Mouse (Mus musculus) hindbrain, embryonic 12.5 days (tissue): Measurements from ENCODE around the gene Sh2d6. TPM values are rescaled to one million over a fixed set of nuclear protein-coding genes. Genes with fewer than 3 reads are reported as not detected.
A peak's percentile ranks its signal among the peaks of the same experiment; 100 is the strongest.

Experiments
- ATAC-seq: fragments of 200-750 bp; cut with Nextera tagmentation; 2 replicates; pipeline ENCODE4 v1.8.0; 2017; ENCODE audit warnings: moderate TSS enrichment; ENCODE audit not compliant: low FRiP score
- H3K27ac ChIP-seq: fragments of 300-500 bp; sonication (generic); 2 replicates; pipeline ENCODE4 v1.5.1; 2016; ENCODE audit warnings: mild to moderate bottlenecking
- H3K27me3 ChIP-seq: fragments of 300-500 bp; sonication (generic); 2 replicates; pipeline ENCODE4 v1.6.1; 2016; ENCODE audit warnings: mild to moderate bottlenecking
- H3K36me3 ChIP-seq: fragments of 300-500 bp; sonication (generic); 2 replicates; pipeline ENCODE4 v1.6.1; 2016; ENCODE audit warnings: mild to moderate bottlenecking
- H3K4me1 ChIP-seq: fragments of 300-500 bp; sonication (generic); 2 replicates; pipeline ENCODE4 v1.6.1; 2016
- H3K4me2 ChIP-seq: fragments of 300-500 bp; sonication (generic); replicated peaks from 2 replicates; pipeline ENCODE4 v1.6.1; 2016; ENCODE audit warnings: mild to moderate bottlenecking
- H3K4me3 ChIP-seq: fragments of 300-500 bp; sonication (generic); 2 replicates; pipeline ENCODE4 v1.5.1; 2016; ENCODE audit warnings: mild to moderate bottlenecking
- H3K9ac ChIP-seq: fragments of 300-500 bp; sonication (generic); 2 replicates; pipeline ENCODE4 v1.6.1; 2016; ENCODE audit warnings: mild to moderate bottlenecking, moderate library complexity
- H3K9me3 ChIP-seq: fragments of 300-500 bp; sonication (generic); replicated peaks from 2 replicates; pipeline ENCODE4 v1.6.1; 2016; ENCODE audit warnings: mild to moderate bottlenecking
- WGBS: fragments of 180-500 bp; shearing (Covaris S2); methylation state at CpG from one replicate; pipeline ENCODE4 v1.1.7; 2016; 5-methylcytosine and 5-hydroxymethylcytosine counted together
- polyA plus RNA-seq: library from polyadenylated mRNA; unstranded; fragments of >200 nt; fragmentation: Nextera tagmentation; extraction: Ambion mirVana; gene quantifications from 2 replicates; pipeline ENCODE4 v1.2.1, GENCODE M21; 2016

Gene Sh2d6
- 0.62 and 0.82 TPM in 2 replicates for polyA plus RNA-seq

DNA sequence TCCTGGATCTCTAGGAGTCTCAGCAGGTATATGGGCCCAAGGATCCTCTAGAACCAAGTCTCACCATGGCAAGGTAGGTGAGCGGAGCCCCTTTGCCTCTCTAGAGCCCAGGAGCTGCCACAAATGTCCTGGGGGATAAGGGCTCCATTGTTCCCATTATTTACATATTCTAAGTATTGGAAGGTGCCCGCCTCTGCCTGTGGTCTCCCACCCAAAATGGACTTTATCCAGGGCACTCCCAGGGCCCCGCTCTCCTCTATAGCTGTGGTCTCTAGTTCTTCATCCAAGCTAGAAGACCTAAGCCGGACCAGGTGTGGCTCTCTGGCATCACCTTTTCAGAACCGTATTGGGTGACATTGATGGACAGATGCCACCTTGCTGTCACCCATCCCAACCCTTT lies at the start of gene Sh2d6:
TSS of gene Sh2d6 (minus strand) at position 101 of the 400 bp plus-strand sequence.
- no peaks in the 10 kb centered on the region for H3K36me3 ChIP-seq
- H3K4me1 ChIP-seq, result peaks cover 35% of the 10 kb centered on the region
- no peak within 1 kb of the TSS for H3K4me3 ChIP-seq
- H3K9me3 ChIP-seq, result no peaks in the 10 kb centered on the region
- peak within 1 kb of the TSS; percentile 42; the same call in 1 of the 2 replicates for H3K4me2 ChIP-seq
- H3K27ac ChIP-seq, result peak within 1 kb of the TSS; percentile 96
- WGBS, result 87% methylated on average over 5 of the region's 5 CpGs
- no peak for ATAC-seq
- H3K9ac ChIP-seq, result no peak within 1 kb of the TSS
- no peaks in the 10 kb centered on the region for H3K27me3 ChIP-seq

DNA sequence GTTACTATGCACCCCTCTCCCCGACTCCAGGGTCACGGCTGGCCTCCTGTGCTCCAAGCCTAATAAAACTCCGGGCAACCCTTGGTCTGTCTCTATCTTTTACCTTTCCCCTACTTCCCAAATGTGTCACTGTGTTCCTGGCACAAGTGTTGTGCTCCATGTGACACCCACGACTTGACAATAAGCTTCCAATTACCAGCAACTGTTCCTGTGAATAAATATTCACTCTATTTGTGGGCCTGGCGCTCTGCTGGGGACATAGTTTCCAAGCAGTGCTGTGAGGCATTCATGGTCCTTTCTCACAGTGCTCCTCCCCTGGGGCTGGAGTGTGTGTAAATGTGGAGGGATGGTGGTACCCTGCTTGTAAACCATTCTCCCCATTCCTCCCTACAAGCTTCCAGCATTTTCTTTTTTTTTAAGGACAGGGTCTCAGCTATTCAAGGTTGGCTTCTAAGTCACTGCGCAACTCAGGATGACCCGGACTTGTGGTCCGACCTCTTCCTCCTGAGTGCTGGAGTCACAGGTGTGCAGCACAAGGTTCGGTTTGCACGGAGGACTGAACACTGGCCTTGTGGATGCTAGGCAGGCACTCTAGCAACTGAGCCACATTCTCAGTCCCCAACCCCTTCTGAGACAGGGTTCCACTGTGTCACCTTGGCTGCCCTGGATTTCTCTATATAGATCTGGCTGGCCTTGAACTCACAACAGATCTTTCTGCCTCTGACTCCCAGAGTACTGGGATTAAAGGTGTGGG lies 49.3 kb upstream of the Sh2d6 start:
- H3K4me2 ChIP-seq, result no peak overlapping the region
- ATAC-seq, result no peak
- H3K4me3 ChIP-seq, result no peak overlapping the region
- no peak overlapping the region for H3K9ac ChIP-seq
- H3K36me3 ChIP-seq, result peaks cover 14% of the 10 kb centered on the region; the same call in 1 of the 2 replicates
- H3K27ac ChIP-seq, result no peak overlapping the region
- H3K9me3 ChIP-seq, result no peaks in the 10 kb centered on the region
- no peaks in the 10 kb centered on the region for H3K27me3 ChIP-seq
- 87% methylated on average over 10 of the region's 10 CpGs for WGBS
- H3K4me1 ChIP-seq, result peaks cover 4% of the 10 kb centered on the region; the same call in 1 of the 2 replicates

DNA sequence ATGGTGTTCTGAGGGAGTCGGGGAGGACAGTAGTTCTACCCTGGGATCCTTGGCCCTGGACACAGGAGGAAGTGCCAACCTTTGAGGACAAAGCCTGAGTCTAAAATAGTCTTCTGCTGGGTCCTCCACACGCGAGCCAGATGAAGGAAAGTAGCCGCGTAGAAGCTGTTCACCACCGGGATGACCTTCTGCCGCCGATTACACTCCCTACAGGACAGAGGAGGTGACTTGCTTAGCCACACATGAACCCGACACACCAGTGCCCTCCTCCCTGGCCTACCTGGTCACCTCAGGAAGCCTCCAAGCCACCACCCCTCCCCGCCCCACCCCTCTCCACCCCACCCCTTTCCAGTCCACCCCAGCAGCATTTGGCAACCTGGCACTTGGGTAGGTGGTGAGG lies 47.2 kb upstream of the Sh2d6 start:
- H3K27me3 ChIP-seq, result no peaks in the 10 kb centered on the region
- WGBS, result 89% methylated on average over 10 of the region's 10 CpGs
- no peak overlapping the region for H3K27ac ChIP-seq
- no peak overlapping the region for H3K9ac ChIP-seq
- H3K4me3 ChIP-seq, result no peak overlapping the region
- no peaks in the 10 kb centered on the region for H3K9me3 ChIP-seq
- H3K36me3 ChIP-seq, result peaks cover 14% of the 10 kb centered on the region; the same call in 1 of the 2 replicates
- H3K4me1 ChIP-seq, result peaks cover 7% of the 10 kb centered on the region; the same call in 1 of the 2 replicates
- no peak overlapping the region for H3K4me2 ChIP-seq
- ATAC-seq, result no peak

DNA sequence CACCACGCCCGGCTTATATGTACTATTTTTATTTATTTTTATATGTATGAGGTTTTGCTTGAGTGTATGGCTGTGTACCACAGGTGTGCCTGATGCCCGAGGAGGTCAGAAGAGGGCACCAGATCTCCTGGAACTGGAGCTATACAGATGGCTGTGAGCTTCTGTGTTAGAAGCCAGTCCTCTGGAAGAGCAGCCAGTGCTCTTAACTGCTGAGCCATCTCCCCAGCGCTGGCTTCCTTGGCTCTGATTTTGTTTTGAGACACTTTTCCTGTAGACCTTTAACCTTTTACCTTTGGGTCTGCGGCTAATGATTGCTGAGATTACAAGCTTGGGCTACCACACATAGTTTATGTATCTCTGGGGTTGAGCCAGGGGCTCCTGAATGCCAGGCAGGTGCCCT lies 46.0 kb upstream of the Sh2d6 start:
- Histone ChIP-seq H3K4me1 (peaks cover 7% of the 10 kb centered on the region; the same call in 1 of the 2 replicates), H3K9me3 (no peaks in the 10 kb centered on the region), H3K36me3 (peaks cover 7% of the 10 kb centered on the region; the same call in 1 of the 2 replicates), H3K4me2 (no peak overlapping the region), H3K27ac (no peak overlapping the region), H3K9ac (peak overlapping the region; percentile 24; the same call in 1 of the 2 replicates), H3K4me3 (no peak overlapping the region), H3K27me3 (no peaks in the 10 kb centered on the region)
- WGBS, result 86% methylated on average over 5 of the region's 5 CpGs
- no peak for ATAC-seq

DNA sequence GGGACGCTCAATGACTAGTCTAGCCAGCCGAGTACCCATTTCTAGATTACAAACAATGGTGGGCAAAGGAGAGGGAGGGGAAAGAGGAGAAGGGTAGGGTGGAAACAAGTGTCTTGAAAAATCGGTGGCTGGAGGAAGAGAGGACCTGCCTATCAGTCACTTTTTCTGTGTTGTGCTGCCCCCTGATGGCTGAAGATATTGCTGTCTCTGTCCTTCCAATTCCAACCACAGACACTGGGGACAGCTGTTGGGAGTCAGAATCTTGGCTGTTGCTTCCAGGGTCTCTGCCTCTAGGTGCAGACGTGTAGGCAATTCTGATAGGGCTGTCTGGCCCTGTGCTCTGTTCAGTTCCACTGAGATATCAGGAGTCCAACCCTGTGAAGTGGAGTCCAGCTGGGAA lies 44.5 kb upstream of the Sh2d6 start:
- peaks cover 7% of the 10 kb centered on the region; the same call in 1 of the 2 replicates for H3K4me1 ChIP-seq
- no peaks in the 10 kb centered on the region for H3K27me3 ChIP-seq
- H3K27ac ChIP-seq, result no peak overlapping the region
- H3K36me3 ChIP-seq, result peaks cover 5% of the 10 kb centered on the region; the same call in 1 of the 2 replicates
- no peak overlapping the region for H3K9ac ChIP-seq
- WGBS, result 0% methylated on average over 4 of the region's 4 CpGs
- no peak overlapping the region for H3K4me3 ChIP-seq
- ATAC-seq, result peak; percentile 71
- no peak overlapping the region for H3K4me2 ChIP-seq
- H3K9me3 ChIP-seq, result no peaks in the 10 kb centered on the region

DNA sequence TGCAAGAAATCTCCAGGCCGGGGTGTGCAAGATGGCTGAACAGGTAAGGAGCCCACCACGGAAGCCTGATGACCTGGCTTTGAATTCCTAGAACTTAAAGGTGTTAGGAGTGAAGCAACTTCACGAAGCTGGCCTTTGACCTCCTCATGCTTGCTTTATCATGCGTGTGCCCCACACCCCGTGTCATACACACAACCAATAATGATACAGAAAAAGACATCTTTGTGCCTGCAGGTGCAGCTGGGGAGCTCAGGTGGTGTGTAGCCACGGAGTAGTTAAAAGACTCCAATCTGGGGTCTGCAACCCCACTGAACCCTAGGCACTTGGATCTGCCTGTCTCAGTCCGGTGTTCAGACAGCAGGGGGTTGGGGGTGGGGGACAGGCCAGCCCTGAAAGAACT lies 44.0 kb upstream of the Sh2d6 start:
- H3K27me3 ChIP-seq, result no peaks in the 10 kb centered on the region
- H3K36me3 ChIP-seq, result peaks cover 5% of the 10 kb centered on the region; the same call in 1 of the 2 replicates
- no peak overlapping the region for H3K9ac ChIP-seq
- no peaks in the 10 kb centered on the region for H3K9me3 ChIP-seq
- WGBS, result 63% methylated on average over 7 of the region's 7 CpGs
- no peak overlapping the region for H3K27ac ChIP-seq
- H3K4me3 ChIP-seq, result no peak overlapping the region
- ATAC-seq, result peak; percentile 42; the same call in 1 of the 2 replicates
- peaks cover 7% of the 10 kb centered on the region; the same call in 1 of the 2 replicates for H3K4me1 ChIP-seq
- H3K4me2 ChIP-seq, result no peak overlapping the region

DNA sequence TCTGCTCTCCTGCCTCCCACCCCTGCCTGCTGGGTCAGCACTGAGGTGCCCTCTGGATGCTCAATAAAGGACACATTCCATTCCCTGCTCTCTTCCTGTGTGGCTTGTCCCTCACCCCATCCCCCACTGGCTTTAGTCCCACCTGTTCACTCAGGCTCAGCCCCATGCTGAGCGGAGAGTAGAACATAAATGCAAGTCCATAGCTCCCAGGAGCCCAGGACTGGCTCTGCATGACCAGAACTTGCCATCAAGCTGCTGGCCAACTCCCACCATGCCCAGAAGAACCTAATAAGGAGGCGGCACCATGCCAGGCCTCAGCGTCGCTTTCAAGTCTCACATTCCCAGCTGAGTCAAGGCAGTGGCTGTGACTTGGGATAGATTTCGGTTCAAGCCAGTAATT lies 41.4 kb upstream of the Sh2d6 start:
- H3K4me1 ChIP-seq, result peaks cover 7% of the 10 kb centered on the region; the same call in 1 of the 2 replicates
- H3K9ac ChIP-seq, result no peak overlapping the region
- H3K36me3 ChIP-seq, result peaks cover under 1% of the 10 kb centered on the region; the same call in 1 of the 2 replicates
- no peaks in the 10 kb centered on the region for H3K27me3 ChIP-seq
- no peak for ATAC-seq
- no peaks in the 10 kb centered on the region for H3K9me3 ChIP-seq
- H3K4me3 ChIP-seq, result no peak overlapping the region
- H3K4me2 ChIP-seq, result no peak overlapping the region
- 74% methylated on average over 5 of the region's 5 CpGs for WGBS
- H3K27ac ChIP-seq, result no peak overlapping the region

DNA sequence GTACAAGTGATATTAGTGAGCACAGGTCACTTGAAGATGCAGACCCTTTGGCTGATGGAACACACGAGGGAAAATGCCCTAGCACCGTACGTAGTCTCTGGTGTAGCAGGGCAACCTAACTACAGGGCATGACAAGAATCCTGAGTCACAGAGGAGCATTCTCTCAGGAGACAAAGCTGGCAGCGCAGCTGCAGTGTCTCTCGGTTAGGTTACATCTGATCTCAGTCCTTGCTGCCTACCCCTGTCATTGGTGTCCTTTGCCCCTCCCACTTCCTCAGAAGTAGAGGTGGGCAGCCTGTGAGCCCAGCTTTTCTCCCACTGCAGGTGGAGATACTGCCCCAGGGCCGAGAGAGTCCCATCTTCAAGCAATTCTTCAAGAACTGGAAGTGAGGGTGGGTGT lies 41.0 kb upstream of the Sh2d6 start:
- ATAC-seq, result no peak
- WGBS, result 45% methylated on average over 6 of the region's 6 CpGs
- no peak overlapping the region for H3K27ac ChIP-seq

DNA sequence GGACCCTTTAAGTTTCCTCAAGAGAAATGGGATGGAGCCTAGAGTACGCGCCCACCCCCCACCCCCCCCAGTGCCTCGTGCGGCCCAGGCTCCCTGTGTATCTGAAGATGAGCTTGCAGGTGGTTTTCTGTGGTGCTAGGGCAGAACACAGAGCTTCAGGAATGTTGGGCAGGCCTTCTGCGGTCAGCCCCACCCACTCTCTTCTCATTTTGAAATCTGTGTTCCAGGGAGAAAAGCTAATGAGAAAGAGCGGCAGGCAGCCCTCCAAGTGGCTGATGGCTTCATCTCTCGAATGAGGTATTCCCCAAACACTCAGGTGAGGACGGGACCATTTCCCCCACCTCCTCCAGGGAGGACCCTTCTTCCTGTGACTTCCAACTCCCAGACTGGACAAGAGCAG lies 39.3 kb upstream of the Sh2d6 start:
- no peaks in the 10 kb centered on the region for H3K36me3 ChIP-seq
- H3K9me3 ChIP-seq, result no peaks in the 10 kb centered on the region
- no peak overlapping the region for H3K27ac ChIP-seq
- no peak for ATAC-seq
- H3K9ac ChIP-seq, result no peak overlapping the region
- peaks cover 2% of the 10 kb centered on the region; the same call in 1 of the 2 replicates for H3K4me1 ChIP-seq
- no peak overlapping the region for H3K4me2 ChIP-seq
- H3K27me3 ChIP-seq, result no peaks in the 10 kb centered on the region
- 76% methylated on average over 8 of the region's 8 CpGs for WGBS
- no peak overlapping the region for H3K4me3 ChIP-seq

More for the DNA sequence above, 41.0 kb upstream of the Sh2d6 start:
- no peak overlapping the region for H3K4me2 ChIP-seq
- no peak overlapping the region for H3K9ac ChIP-seq
- no peaks in the 10 kb centered on the region for H3K9me3 ChIP-seq
- H3K27me3 ChIP-seq, result no peaks in the 10 kb centered on the region
- H3K36me3 ChIP-seq, result no peaks in the 10 kb centered on the region
- peaks cover 7% of the 10 kb centered on the region; the same call in 1 of the 2 replicates for H3K4me1 ChIP-seq
- no peak overlapping the region for H3K4me3 ChIP-seq

DNA sequence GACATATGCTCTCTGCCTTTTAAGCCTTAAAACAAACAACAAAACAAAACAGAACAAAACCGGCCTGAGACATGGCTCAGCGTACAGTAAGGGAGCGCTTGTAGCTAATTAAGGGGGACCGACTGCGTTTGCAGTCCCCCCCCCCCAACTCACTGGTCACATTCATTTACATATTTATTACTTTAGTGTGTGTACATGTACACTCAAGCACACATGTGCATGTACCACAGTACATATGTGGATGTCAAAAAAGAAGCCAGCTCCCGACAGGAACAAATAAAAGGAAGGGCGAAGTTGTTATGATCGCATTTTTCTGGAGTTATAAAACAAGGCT lies 31.5 kb upstream of the Sh2d6 start:
- peak; percentile 71 for ATAC-seq
- Histone ChIP-seq H3K9me3 (no peaks in the 10 kb centered on the region), H3K27ac (peak overlapping the region; percentile 77), H3K4me2 (peak overlapping the region; percentile 71), H3K9ac (peak overlapping the region; percentile 54), H3K36me3 (no peaks in the 10 kb centered on the region), H3K4me3 (peak overlapping the region; percentile 39), H3K4me1 (peaks cover 15% of the 10 kb centered on the region), H3K27me3 (no peaks in the 10 kb centered on the region)
- WGBS, result 16% methylated on average over 8 of the region's 8 CpGs

DNA sequence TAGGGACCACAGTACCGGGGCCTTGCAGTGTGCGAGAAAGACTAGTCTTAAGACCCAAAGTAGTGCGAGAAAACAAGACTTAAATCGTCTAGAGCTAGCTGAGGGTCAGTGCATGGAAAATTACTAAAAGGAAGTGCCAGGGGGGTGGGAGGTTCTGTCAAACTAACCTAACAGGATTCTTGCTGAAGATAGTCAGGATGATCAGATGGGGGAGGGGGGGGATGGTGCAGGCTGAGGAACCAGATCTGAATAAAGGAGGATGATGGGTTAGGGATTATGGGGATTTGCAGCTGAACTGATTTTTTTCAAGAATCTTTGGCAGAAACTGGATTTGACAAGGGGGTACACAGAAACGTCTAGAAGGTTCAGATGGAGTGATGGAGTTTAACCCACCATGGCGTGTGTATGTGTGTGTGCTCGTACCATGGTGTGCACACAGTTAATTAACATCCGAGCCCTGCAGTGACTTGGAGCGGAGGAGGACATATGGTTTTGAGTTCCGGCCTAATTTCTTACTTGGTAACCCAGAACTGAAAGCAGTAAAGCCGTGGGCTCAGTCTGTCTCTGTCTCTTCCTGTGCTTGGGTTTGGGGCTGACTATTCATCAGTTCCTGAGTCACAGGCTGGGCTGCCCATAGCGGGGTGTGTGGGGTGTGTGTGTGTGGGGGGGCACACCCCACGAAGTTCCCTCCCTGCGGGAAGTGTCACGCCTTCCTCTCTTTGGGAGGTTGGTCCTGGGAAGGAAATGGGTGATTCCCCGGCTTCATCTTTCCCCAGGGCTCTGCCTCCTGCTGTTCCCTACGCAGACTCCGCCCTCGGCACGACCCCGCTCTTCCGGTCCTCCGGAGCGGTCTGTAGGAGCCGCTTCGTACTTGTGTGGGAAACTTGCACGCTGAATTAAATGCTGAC lies 30.9 kb upstream of the Sh2d6 start:
- H3K27me3 ChIP-seq, result no peaks in the 10 kb centered on the region
- H3K27ac ChIP-seq, result peak overlapping the region; percentile 77
- H3K4me3 ChIP-seq, result peak overlapping the region; percentile 39
- peak overlapping the region; percentile 71 for H3K4me2 ChIP-seq
- WGBS, result 18% methylated on average over 27 of the region's 27 CpGs
- no peaks in the 10 kb centered on the region for H3K36me3 ChIP-seq
- ATAC-seq, result peak; percentile 88
- H3K9ac ChIP-seq, result peak overlapping the region; percentile 54
- H3K4me1 ChIP-seq, result peaks cover 15% of the 10 kb centered on the region
- no peaks in the 10 kb centered on the region for H3K9me3 ChIP-seq

DNA sequence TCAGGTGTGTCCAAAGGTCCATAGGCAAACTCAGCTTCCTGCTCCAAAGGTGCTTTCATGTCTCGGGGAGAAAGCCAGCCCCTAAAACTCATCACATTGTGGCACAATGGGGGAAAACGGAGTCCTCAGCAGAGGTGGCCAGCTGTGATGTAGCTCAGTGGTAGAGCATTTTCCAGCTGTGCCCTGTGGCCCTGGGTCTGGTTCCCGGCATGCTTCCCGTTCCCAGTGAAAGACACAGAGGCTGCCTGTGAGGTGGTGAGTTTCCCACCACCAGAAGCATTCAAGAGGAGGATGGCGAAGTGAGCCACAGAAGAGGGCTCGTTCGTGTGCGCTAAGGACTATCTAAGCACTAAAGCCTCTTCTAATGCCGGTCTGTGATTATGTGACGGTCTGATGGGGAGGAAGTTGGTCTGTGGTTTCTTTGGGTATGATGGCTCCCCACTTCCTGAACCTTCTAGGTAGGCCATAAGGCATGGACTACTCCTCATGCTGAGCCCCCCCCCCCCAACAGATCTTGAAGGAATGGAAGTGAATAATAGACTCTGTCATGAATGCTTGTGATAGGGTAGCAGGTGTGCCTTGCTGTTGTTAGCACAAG lies 29.1 kb upstream of the Sh2d6 start:
- Histone ChIP-seq H3K9me3 (no peaks in the 10 kb centered on the region), H3K9ac (no peak overlapping the region), H3K4me1 (peaks cover 15% of the 10 kb centered on the region), H3K27me3 (no peaks in the 10 kb centered on the region), H3K27ac (no peak overlapping the region), H3K36me3 (no peaks in the 10 kb centered on the region), H3K4me2 (no peak overlapping the region), H3K4me3 (no peak overlapping the region)
- 82% methylated on average over 10 of the region's 10 CpGs for WGBS
- ATAC-seq, result no peak
